Mouse (Mus musculus) natural killer cell, adult 2 months (primary cell): ENCODE measurements at regions not wholly inside any gene's neighbourhood (a gene's known extent, or its start where the extent isn't known, plus 50 kb on each side); places are given as distances from the start of the nearest gene placed in this dataset.
"Not testable (repeated sequence)": the region's sequence is repeated elsewhere in the genome, so short reads cannot be mapped to it uniquely, and the experiment has no call there.

Experiments used
- DNase-seq, 2 experiments: peaks; one replicate each; pipeline ENCODE4 v3.0.0; 2022; ENCODE audit warnings: low spot score in 2 of 2

GRCm38 (mm10) chr6:68977959-68978358, 1442.4 kb upstream of the Tacstd2 start:
- peak in 1 of 2 experiments; percentile 23 for DNase-seq

GRCm38 (mm10) chr6:68964012-68964411, 1428.4 kb upstream of the Tacstd2 start:
- DNase-seq = no peak

DNA sequence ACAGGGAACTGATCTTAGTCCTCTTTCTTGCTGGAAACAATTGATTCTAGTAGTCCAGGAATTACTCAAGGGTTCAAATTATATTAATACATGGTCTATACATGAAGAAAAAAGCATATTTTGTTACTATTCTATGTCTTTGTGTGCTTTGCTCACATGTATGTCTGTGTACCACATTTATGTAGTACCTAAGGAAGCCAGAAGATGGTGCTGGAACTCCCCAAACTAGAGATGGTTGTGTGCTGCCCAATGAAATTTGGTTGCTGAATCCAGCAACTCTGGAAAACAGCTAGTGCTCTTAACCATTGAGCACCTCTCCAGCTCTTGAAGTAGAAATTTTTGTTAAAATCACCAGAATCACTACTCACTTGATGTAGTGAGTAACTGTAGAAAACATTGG, 1402.5 kb upstream of the Tacstd2 start:
- DNase-seq = peak in 1 of 2 experiments; percentile 9

- DNase-seq = not testable (repeated sequence)
Observed at GRCm38 (mm10) chr6:68931860-68932259, 1396.3 kb upstream of the Tacstd2 start.

- no peak for DNase-seq
Observed at GRCm38 (mm10) chr6:68915536-68915935, 1379.9 kb upstream of the Tacstd2 start.

GRCm38 (mm10) chr6:68884130-68884529, 1348.5 kb upstream of the Tacstd2 start:
- no peak for DNase-seq

GRCm38 (mm10) chr6:68852761-68853160, 1317.2 kb upstream of the Tacstd2 start:
- DNase-seq = not testable (repeated sequence)

DNA sequence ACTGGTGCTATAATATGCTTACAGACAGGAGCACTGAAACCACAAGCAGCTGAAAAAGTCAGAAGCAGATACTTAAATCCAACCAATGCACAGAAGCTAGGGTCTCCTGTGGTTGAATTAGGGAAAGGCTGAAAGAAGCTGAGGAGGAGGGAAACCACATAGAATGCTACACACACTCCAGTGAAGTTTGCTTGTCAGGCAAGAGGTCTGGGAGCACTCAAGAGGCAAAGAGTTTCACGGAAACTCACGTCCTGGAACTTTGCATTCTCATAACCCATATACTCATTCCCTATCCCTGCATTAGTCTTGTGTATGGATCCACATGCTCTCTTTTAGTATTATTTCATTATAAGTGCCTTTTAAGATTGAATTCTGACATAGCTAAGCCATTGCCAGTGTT, 1316.7 kb upstream of the Tacstd2 start:
- no peak for DNase-seq

DNA sequence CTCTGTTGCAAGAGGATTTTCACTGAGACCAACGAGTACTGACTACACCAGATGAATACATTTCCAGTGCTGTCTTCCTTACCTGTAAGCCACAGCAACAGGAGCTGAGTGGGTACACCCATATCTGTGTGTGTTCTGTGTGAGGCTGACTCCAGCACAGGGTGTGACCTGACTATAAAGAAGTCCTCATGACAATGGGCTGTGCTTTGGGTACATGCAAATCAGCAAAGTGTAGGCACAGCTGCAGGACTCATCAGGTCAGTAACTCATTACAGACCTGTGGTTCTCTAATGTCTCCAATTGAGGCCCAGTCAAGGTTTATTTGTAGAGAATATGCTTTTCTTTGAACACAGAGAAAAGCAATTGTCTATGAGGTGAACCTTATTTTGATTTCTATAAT, 1299.6 kb upstream of the Tacstd2 start:
- peak in 1 of 2 experiments; percentile 0 for DNase-seq

DNA sequence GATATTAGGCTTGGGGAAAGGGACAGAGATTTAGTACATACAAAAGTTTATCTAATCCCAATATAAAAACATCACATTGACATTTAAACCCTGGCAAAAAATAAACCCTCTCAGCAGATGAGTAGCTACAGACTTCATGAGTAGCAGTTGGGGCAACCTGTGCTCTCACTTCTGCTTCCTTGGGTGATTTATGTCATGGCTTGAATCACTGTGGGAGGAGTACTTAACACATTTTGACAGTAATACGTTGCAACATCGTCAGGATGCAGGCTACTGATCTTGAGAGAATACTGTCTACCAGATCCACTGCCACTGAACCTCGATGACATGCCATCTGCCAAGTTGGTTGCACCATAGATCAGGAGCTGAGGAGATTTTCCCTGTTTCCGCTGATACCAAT, 1299.0 kb upstream of the Tacstd2 start:
- peak in 1 of 2 experiments; percentile 20 for DNase-seq

GRCm38 (mm10) chr6:68828460-68828859, 1292.9 kb upstream of the Tacstd2 start:
- not testable (repeated sequence) for DNase-seq

DNA sequence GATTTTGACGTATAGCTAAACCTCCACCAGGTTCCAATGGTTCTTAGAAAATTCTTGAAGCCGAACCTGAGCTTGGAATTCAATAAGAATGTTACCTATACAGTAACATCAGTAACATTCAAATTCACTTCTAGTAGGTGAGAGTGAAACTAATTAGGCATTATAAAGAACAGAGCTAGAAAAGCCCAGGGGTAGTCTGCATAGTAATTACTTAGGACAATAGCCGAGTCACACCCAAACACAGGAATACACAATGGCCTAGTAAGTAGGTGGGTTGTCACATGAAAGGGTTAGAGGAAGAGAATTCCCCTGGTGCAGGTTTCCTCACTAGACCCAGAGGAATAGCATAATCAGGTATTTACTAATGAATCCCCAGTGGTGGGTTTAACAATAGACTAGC, 1277.8 kb upstream of the Tacstd2 start:
- no peak for DNase-seq

GRCm38 (mm10) chr6:68799205-68799604, 1263.6 kb upstream of the Tacstd2 start:
- DNase-seq = not testable (repeated sequence)

GRCm38 (mm10) chr6:68771507-68771906, 1235.9 kb upstream of the Tacstd2 start:
- no peak for DNase-seq

DNA sequence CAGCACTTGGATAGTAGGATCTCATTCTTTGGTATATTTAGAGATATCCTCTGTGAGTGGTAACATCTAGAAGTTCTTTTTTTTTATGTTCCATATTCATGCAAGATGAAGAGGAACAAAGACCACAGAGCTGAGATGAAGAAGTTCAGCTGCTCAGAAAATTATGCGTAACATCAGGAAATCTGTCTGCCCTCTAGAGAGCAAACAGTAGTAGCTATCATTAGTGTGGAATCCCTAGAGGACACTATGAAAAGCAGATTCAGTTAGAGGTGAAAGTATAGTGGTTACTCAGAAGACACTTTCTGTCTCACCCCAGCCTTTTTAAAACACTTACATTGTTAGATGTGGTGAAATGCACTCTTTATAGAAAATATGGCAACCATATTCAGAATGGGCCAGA, 1214.9 kb upstream of the Tacstd2 start:
- no peak for DNase-seq

DNA sequence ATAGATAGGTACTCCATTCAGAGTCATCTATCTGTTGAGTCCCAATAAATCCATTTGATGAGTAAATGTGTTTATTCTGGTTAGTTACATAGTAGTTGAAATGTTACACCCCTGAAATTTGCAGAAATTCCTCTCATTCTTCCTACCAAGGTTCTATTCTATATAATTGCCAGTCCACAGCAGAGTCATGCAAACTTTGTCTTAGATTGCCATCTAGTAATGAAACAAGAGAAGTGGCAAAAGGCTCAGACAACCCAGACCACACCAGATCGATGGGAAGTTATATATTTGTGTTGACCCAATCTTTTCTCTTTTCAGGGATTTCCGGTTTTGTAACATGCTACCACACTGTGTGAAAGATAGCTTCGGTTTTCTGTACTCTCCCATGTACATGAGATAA, 1214.1 kb upstream of the Tacstd2 start:
- no peak for DNase-seq

DNA sequence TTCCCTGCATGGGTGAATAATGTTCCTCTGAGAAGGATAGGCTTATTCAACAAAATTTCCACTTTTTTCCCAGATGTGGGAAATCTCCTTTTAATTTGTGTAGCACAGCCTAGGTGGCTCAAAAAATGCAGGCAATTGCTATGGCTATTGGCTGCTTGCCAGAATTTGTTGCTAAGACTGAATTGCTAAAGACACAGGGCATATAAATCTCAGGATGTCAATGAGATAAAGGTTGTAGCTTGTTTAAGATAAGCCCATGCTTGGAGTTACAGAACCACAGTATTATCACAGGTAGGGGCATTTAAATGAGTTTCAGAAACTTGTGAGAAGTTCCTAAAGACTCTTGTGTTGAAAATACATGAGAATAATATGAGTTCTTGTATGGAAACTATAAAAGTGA, 1203.0 kb upstream of the Tacstd2 start:
- no peak for DNase-seq

- DNase-seq = no peak
Observed at GRCm38 (mm10) chr6:68736647-68737046, 1201.1 kb upstream of the Tacstd2 start.

- DNase-seq = peak in 1 of 2 experiments; percentile 4
Observed at GRCm38 (mm10) chr6:68736068-68736467, 1200.5 kb upstream of the Tacstd2 start.

DNA sequence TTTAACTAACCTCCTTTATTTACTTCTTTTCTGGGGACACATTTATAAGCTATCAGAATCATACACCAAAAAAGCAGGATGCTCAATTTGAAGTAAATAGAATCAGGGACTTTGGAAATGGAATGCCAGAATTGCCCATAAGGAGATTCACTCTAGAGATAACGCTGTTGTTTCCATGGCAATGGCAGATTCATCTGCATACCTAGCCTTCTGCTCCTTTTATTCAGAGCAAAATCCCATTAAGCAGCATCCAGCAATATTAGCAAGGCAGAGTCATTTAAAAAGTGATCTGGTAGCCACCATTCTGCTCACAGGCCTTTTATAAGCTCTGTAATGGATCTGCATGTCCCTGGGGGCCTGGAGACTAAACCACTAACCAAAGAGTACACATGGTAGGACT, 1175.5 kb upstream of the Tacstd2 start:
- DNase-seq = not testable (repeated sequence)

- not testable (repeated sequence) for DNase-seq
Observed at GRCm38 (mm10) chr6:68704291-68704800, 1168.8 kb upstream of the Tacstd2 start.

- DNase-seq = not testable (repeated sequence)
Observed at GRCm38 (mm10) chr6:68680792-68681110, 1145.2 kb upstream of the Tacstd2 start.

DNA sequence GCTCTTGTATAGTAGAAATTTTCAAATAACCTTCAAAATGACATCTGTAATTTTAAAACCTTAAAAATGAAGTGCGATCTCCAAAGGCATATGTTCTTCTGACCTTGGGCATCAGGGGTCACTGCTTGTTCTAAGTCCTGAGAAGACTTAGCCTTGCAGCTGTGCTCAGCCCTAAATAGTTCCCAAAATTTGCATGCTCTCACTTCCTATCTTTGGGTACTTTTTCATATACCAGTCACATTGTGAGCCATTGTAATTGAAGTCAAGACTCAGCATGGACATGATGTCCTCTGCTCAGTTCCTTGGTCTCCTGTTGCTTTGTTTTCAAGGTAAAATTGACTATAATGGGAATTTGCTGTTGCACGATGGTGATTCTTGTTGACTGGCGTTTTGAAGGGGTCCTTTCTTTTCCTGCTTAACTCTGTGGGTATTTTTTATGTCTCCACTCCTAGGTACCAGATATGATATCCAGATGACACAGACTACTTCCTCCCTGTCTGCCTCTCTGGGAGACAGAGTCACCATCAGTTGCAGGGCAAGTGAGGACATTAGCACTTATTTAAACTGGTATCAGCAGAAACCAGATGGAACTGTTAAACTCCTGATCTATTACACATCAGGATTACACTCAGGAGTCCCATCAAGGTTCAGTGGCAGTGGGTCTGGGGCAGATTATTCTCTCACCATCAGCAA, 1144.6 kb upstream of the Tacstd2 start:
- peak in 1 of 2 experiments; percentile 12 for DNase-seq

DNA sequence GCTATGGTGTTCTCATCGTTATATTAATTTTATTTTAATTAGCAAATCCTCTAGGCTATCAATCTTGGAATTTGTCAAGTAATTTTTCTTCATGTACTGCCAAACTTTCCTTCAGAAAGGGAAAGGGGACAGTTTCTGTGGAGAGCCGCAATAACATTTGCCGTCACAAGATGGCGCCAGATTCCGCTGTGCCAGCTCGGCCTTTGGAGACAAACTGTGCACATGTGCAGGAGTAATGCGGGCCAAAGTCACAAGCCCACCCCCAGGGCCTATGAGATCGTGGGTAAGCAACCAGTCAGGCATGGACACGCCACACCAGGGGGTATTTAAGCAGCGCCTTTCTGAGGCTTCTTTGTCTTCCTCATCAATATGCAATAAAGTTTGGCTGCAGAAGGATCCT, 1132.8 kb upstream of the Tacstd2 start:
- peak in 1 of 2 experiments; percentile 6 for DNase-seq
